Mouse (Mus musculus): ENCODE data around the gene Ank3. TPM values are rescaled to one million over a fixed set of nuclear protein-coding genes. Genes with fewer than 3 reads are reported as not detected.

Gene Ank3
- polyA plus RNA-seq, 1 experiment from 2014 or later, result 10.0 TPM

DNA sequence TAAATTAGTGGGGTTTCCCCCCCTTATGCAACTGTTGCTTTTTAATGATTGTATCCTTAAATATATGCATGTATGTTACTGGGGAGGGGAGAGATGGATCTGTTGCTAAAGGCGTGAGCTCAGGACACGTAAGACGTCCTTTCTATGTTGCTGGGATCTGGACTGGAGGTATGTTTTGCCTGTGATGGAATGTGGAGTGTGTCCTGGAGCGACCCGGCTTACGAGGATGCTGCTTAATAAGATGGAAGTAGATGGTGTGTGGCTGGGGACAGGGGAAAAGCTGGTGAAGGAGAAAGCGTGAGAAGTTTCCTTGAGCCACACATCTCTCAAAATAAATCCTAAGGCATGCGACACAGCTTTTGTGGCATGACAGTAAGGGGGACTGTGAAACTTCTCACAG, 387.1 kb downstream of the Ank3 start:
- H3K4me3 ChIP-seq, result peak overlapping the region; percentile 28
- H3K9ac ChIP-seq, result peak overlapping the region; percentile 2; the same call in 1 of the 2 replicates
- peak overlapping the region; percentile 39; the same call in 1 of the 2 replicates for H3K27ac ChIP-seq
- H3K36me3 ChIP-seq, result no peaks in the 10 kb centered on the region
- peaks cover 40% of the 10 kb centered on the region for H3K4me1 ChIP-seq
- 52% methylated on average over 8 of the region's 8 CpGs for WGBS (ENCODE audit: insufficient replicate concordance)
- no peak for ATAC-seq
- no peaks in the 10 kb centered on the region for H3K9me3 ChIP-seq (replicated peaks)
- no peaks in the 10 kb centered on the region for H3K27me3 ChIP-seq (replicated peaks)
- H3K4me2 ChIP-seq, result peak overlapping the region; percentile 59

DNA sequence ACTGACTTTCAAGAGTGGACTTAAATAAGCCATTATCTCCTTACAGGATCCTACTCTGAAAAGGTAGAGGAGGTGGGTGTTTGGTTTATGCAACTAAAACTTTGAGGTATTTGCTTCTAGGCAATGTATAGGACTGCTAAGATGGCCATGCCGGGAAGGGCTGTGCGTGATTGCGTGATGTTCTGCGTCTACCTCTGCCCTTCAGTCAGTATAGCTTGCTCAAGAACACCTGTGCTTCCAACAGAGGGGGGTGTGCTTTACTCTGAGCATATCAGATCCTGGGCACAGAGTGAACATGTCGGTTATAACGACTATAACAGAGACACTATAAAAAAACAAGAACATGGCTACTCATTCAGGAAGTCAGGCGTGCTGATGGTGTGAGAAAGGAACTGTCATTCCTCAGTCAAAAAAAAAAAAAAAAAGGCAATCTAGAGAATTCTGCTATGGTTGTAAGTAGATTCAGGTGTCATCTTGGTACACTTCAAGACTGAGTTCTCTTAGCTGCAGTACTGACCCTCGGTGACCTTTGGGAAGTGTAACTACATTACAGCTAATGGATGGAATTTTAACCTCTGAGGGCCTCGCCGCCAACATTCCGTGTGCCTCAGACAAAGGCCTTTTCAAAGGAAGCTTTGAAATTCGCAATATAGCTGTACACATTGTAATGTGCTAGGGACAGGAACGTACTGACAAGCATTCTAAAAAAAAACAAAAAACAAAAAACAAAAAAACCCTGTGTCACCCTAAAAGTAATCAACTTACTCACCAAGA, 387.8 kb downstream of the Ank3 start:
- H3K4me3 ChIP-seq, result 0 out of 2 replicates have a peak overlapping the region, but pooled peaks have one; percentile 28
- no peaks in the 10 kb centered on the region for H3K9me3 ChIP-seq (replicated peaks)
- H3K27ac ChIP-seq, result 0 out of 2 replicates have a peak overlapping the region, but pooled peaks have one; percentile 39
- ATAC-seq, result no peak
- no peaks in the 10 kb centered on the region for H3K36me3 ChIP-seq
- H3K9ac ChIP-seq, result no peak overlapping the region
- H3K4me1 ChIP-seq, result peaks cover 40% of the 10 kb centered on the region
- H3K27me3 ChIP-seq (replicated peaks), result no peaks in the 10 kb centered on the region
- 64% methylated on average over 13 of the region's 13 CpGs for WGBS (ENCODE audit: insufficient replicate concordance)
- peak overlapping the region; percentile 59 for H3K4me2 ChIP-seq

DNA sequence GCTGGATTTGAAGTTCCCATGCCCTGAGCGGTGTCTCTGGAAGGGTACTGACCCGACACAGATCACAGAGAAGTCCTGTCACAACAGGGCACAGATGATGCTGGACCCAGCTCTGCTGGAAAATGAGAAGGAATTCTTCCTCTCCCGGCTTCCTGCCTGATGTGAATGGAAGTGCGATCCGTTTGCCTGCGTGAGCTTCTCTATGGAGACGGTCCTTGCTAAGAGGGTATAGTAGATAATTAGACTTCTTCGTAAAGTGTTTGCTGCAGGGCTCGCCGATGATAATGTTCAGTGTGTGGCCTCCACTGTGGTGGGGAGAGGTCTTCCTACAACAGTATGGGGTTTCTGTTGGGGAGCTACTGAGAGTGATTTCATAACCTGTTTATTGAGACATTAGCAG, 388.8 kb downstream of the Ank3 start:
- Histone ChIP-seq H3K27me3 (replicated peaks) (no peaks in the 10 kb centered on the region), H3K36me3 (no peaks in the 10 kb centered on the region), H3K4me1 (peaks cover 34% of the 10 kb centered on the region), H3K9me3 (replicated peaks) (no peaks in the 10 kb centered on the region), H3K4me3 (no peak overlapping the region), H3K4me2 (peak overlapping the region; percentile 24; the same call in 1 of the 2 replicates), H3K27ac (no peak overlapping the region), H3K9ac (no peak overlapping the region)
- 61% methylated on average over 10 of the region's 10 CpGs for WGBS (ENCODE audit: insufficient replicate concordance)
- no peak for ATAC-seq

DNA sequence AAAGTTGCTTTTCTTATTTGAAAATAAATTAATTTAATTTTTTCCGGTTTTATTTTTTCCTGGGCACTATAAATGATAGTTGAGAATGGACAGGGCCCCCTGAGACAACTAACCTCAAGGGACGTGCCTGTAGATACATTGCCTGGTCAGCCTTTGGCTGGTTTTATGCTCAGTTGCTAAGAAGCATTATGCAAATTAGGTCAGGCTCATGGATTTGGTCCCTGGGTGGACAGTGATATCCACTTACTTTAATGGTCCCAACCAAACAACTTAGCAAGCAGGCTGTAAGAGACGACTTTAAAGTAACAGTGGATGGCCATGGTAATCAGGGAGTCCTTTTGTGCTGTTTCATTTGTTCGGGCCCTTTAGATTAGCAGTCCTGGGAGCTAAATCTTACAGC, 392.0 kb downstream of the Ank3 start:
- H3K27ac ChIP-seq, result no peak overlapping the region

DNA sequence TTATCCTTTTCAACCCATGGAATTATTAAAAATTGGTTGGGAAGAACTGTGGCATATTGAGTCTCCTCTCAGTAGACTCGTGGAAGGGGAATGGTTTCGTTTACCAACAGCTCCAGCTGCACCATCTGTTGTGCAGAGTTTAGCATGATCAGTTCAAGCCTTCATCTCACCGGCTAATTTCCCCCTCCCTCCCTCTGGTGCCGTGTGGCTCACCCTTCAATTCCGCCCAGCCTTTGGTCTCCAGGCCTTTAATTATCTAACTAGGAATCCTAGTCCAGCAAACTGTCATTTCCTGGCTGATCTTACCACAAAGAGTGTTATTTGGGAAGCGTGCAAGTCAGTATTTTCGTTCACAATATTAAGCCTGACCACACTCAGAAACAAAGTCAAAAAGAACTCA, 393.4 kb downstream of the Ank3 start:
- H3K4me2 ChIP-seq, result no peak overlapping the region
- no peak overlapping the region for H3K9ac ChIP-seq
- no peak overlapping the region for H3K27ac ChIP-seq
- H3K4me3 ChIP-seq, result no peak overlapping the region
- no peaks in the 10 kb centered on the region for H3K36me3 ChIP-seq
- peaks cover 17% of the 10 kb centered on the region for H3K4me1 ChIP-seq
- no peak for ATAC-seq
- 31% methylated on average over 7 of the region's 7 CpGs for WGBS (ENCODE audit: insufficient replicate concordance)
- no peaks in the 10 kb centered on the region for H3K9me3 ChIP-seq (replicated peaks)
- no peaks in the 10 kb centered on the region for H3K27me3 ChIP-seq (replicated peaks)

More for the DNA sequence above, 392.0 kb downstream of the Ank3 start:
- Histone ChIP-seq H3K9ac (no peak overlapping the region), H3K9me3 (replicated peaks) (no peaks in the 10 kb centered on the region), H3K4me2 (no peak overlapping the region), H3K36me3 (no peaks in the 10 kb centered on the region), H3K27me3 (replicated peaks) (no peaks in the 10 kb centered on the region), H3K4me1 (peaks cover 20% of the 10 kb centered on the region), H3K4me3 (no peak overlapping the region)
- WGBS (ENCODE audit: insufficient replicate concordance), result 64% methylated on average over 4 of the region's 4 CpGs
- no peak for ATAC-seq

DNA sequence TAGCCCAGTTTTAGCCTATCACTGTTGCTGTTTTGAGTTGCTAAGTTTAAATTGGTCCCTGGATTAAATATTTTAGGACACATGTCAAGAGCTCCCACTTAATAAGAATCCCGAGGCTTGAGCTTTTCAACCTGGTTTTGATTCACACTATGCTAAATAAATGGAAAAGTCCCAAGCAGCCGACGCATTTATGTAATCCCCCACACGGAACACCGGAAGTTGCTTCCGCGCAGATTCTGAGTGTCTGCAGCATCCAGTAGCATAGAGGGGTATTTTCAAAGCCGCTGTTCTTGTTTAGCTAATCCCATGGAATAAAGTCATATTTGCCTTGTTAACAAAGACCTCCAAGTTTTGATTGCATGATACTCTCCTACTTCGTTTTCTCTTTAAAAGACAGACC, 393.8 kb downstream of the Ank3 start:
- Histone ChIP-seq H3K27ac (no peak overlapping the region), H3K27me3 (replicated peaks) (no peaks in the 10 kb centered on the region), H3K4me3 (no peak overlapping the region), H3K9me3 (replicated peaks) (no peaks in the 10 kb centered on the region), H3K4me2 (no peak overlapping the region), H3K36me3 (no peaks in the 10 kb centered on the region), H3K9ac (no peak overlapping the region), H3K4me1 (peaks cover 15% of the 10 kb centered on the region)
- ATAC-seq, result no peak
- 82% methylated on average over 9 of the region's 9 CpGs for WGBS (ENCODE audit: insufficient replicate concordance)

DNA sequence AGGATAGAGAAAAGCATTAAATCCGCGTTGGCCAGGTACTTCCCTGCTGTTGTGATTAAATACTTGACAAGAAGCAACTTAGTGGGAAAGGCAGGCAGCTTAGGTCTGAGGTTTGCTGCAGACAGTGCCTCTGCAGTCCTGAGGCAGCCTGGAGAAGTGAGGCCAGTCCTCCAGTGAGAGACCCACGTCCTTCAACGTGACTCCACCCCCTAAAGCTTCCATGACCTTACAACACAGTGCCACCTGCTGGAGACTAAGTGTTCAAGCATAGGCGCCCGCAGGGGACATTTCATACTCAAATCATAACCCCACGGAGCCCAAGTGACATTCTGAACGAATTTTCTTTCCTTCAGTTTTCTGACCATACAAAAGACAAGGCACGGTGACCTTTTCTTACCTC, 394.5 kb downstream of the Ank3 start:
- no peaks in the 10 kb centered on the region for H3K36me3 ChIP-seq
- ATAC-seq, result peak; percentile 64
- no peaks in the 10 kb centered on the region for H3K9me3 ChIP-seq (replicated peaks)
- no peak overlapping the region for H3K4me3 ChIP-seq
- H3K27me3 ChIP-seq (replicated peaks), result no peaks in the 10 kb centered on the region
- peaks cover 13% of the 10 kb centered on the region for H3K4me1 ChIP-seq
- no peak overlapping the region for H3K27ac ChIP-seq
- no peak overlapping the region for H3K9ac ChIP-seq
- 37% methylated on average over 9 of the region's 9 CpGs for WGBS (ENCODE audit: insufficient replicate concordance)
- no peak overlapping the region for H3K4me2 ChIP-seq

DNA sequence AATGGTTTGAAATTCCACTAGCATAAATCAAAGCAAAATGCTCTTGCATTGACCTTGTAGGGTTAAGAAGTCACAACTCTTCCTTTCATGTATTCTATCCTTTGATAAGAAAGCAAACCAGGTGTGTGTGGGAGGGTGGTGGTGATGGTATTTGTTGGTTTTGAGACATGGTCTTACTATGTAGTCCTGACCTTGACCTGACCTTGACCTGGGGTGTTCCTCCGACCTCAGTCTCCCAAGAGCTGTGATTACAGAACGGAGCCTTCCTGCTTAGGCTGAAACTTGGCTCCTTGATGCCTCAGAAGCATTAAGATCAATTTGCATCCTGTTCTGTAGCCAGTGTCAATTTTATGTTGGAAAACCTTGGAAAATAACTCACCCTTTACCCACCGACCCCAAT, 397.1 kb downstream of the Ank3 start:
- H3K27me3 ChIP-seq (replicated peaks), result no peaks in the 10 kb centered on the region
- no peak for ATAC-seq
- H3K4me1 ChIP-seq, result peaks cover 13% of the 10 kb centered on the region
- no peak overlapping the region for H3K4me3 ChIP-seq
- H3K27ac ChIP-seq, result no peak overlapping the region
- no peaks in the 10 kb centered on the region for H3K36me3 ChIP-seq
- 61% methylated on average over 3 of the region's 3 CpGs for WGBS (ENCODE audit: insufficient replicate concordance)
- no peak overlapping the region for H3K4me2 ChIP-seq
- no peaks in the 10 kb centered on the region for H3K9me3 ChIP-seq (replicated peaks)
- H3K9ac ChIP-seq, result no peak overlapping the region

DNA sequence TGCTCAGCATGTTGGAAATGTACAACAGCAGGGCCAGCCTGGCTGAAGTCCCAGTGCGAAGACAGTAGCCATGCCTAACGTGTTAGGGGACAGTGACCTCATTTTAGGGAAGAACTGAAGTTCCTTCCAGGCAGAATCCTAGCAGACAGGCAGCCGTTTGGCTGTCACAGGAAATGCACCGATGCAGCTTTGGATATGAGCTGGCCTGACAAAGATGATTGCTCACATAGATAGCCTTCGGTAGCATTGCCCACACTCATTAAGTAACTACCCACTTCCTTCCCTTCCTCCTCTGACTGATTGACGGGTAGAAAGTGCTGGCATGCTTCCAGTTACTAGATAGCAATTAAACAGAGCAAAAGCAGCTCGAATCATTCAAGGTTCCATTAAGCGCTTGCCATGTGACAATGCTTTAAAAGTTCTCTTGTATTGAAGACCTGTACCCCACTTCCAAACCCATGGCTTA, 397.9 kb downstream of the Ank3 start:
- Histone ChIP-seq H3K27me3 (replicated peaks) (no peaks in the 10 kb centered on the region), H3K9me3 (replicated peaks) (no peaks in the 10 kb centered on the region), H3K27ac (0 out of 2 replicates have a peak overlapping the region, but pooled peaks have one; percentile 18), H3K4me2 (no peak overlapping the region), H3K4me3 (no peak overlapping the region), H3K36me3 (no peaks in the 10 kb centered on the region), H3K9ac (no peak overlapping the region), H3K4me1 (peaks cover 13% of the 10 kb centered on the region)
- no peak for ATAC-seq
- WGBS (ENCODE audit: insufficient replicate concordance), result 13% methylated on average over 8 of the region's 8 CpGs

DNA sequence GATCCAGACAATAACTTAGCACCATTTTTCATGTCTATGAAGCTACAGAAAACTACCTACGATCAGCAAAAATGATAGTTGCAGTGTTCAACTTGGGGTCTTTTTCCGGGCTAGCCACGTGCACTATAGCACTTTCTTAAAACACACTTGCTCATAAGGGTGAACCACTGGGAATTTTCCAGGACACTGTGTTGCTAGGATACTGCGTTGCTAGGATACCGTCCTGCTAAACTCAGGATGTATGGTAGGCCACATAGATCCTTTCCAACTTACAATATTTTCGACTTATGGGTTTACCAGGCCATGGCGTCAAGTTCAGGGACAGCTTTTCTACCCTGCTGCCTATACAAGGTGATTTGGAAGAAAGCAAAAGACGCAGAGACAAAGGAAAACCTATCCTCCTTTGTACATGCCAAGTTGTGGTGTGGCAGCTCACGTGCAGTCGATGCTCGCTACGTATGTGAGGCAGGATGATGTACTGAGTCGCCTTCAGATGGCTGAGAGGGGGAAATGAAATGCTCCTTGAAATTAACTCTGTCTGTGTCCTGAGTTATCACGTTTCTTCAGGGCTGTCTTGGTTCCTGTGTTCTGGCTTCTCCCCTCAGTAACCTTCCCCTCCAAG, 404.7 kb downstream of the Ank3 start:
- no peaks in the 10 kb centered on the region for H3K4me1 ChIP-seq
- no peak overlapping the region for H3K4me2 ChIP-seq
- no peaks in the 10 kb centered on the region for H3K27me3 ChIP-seq (replicated peaks)
- no peak overlapping the region for H3K27ac ChIP-seq
- 70% methylated on average over 14 of the region's 14 CpGs for WGBS (ENCODE audit: insufficient replicate concordance)
- H3K9ac ChIP-seq, result no peak overlapping the region
- no peak overlapping the region for H3K4me3 ChIP-seq
- H3K36me3 ChIP-seq, result no peaks in the 10 kb centered on the region
- ATAC-seq, result no peak
- no peaks in the 10 kb centered on the region for H3K9me3 ChIP-seq (replicated peaks)

DNA sequence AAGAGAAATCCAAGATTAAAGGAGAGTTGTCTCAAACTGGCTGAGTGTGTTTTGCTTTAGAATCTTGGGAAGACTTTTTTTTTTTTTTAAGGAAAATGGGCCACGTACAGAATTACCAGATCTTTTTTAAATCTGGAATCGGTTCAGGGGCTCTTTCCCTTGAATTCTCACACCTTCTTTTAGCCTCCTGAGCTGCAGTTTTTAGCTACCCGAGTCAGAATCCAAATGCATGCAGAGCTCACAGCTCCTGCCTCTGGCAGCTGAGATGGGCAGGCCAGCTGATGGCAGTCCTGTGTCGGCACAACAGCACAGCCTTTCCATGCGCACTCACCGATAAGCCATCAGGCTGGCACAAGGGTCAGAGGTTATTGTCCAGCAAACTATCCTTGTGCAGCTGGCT, 406.0 kb downstream of the Ank3 start:
- no peak overlapping the region for H3K4me2 ChIP-seq
- ATAC-seq, result no peak
- no peak overlapping the region for H3K4me3 ChIP-seq
- H3K9ac ChIP-seq, result no peak overlapping the region
- 70% methylated on average over 6 of the region's 6 CpGs for WGBS (ENCODE audit: insufficient replicate concordance)
- no peaks in the 10 kb centered on the region for H3K27me3 ChIP-seq (replicated peaks)
- no peak overlapping the region for H3K27ac ChIP-seq
- H3K9me3 ChIP-seq (replicated peaks), result no peaks in the 10 kb centered on the region
- no peaks in the 10 kb centered on the region for H3K4me1 ChIP-seq
- no peaks in the 10 kb centered on the region for H3K36me3 ChIP-seq

DNA sequence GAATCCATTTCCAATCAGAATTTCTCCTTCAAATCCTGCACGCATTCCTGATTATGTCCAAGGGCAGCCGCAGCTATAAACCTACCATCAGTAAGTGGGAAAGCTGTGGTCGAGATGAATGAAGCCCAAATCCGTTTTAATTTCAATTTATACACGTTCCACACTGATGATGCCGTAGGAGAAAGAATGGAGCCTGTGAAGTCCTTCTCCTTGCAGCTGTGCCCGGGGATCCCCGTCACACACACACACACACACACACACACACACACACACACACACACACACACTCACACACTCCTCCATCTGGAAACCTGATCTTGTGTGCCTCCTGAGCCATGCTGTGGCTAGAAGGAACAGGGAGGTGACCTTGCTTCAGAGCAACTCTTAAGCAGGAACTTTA, 412.2 kb downstream of the Ank3 start:
- Histone ChIP-seq H3K4me2 (no peak overlapping the region), H3K36me3 (no peaks in the 10 kb centered on the region), H3K27ac (no peak overlapping the region), H3K4me1 (no peaks in the 10 kb centered on the region), H3K4me3 (no peak overlapping the region), H3K9ac (no peak overlapping the region), H3K9me3 (replicated peaks) (no peaks in the 10 kb centered on the region), H3K27me3 (replicated peaks) (no peaks in the 10 kb centered on the region)
- 76% methylated on average over 8 of the region's 8 CpGs for WGBS (ENCODE audit: insufficient replicate concordance)
- no peak for ATAC-seq
